Mouse (Mus musculus) kidney, adult 2 months (tissue): Measurements from ENCODE around the gene Med6.

Experiments
- CTCF ChIP-seq: fragments of 200-500 bp; conservative IDR thresholded peaks from 2 replicates; pipeline ENCODE4 v1.5.1; 2011; ENCODE audit warnings: low read depth, mild to moderate bottlenecking, control low read depth, low read length, moderate library complexity, mixed read lengths; ENCODE audit not compliant: insufficient read depth, insufficient read length
- POLR2A ChIP-seq: fragments of 200-500 bp; IDR thresholded peaks from one replicate; pipeline ENCODE4 v1.6.1; 2011; ENCODE audit warnings: low read depth, low read length, control low read depth

- TF ChIP-seq POLR2A, result no peak
- no peak for TF ChIP-seq CTCF
These were observed 45.5 kb downstream of the Med6 start for GRCm38 (mm10) chr12:81549286-81549685.
